Mouse (Mus musculus) gastrocnemius, adult 8-10 months (tissue): ENCODE measurements around the gene Ccdc126. TPM values are rescaled to one million over a fixed set of nuclear protein-coding genes. Genes with fewer than 3 reads are reported as not detected.

Source experiments
- DNase-seq, 2 experiments: peaks; one replicate each; pipeline ENCODE4 v3.0.0; 2022; ENCODE audit warnings: low spot score in 2 of 2
- total RNA-seq, 4 experiments: library from RNA; stranded (reverse); gene quantifications; 2 replicates each; pipeline ENCODE4 v1.2.4; 2022

Ccdc126 gene
- total RNA-seq, 4 experiments from 2014 or later: 1.6 to 2.2 (median 1.8) TPM

- DNase-seq: no peak
These were observed 24.8 kb downstream of the Ccdc126 start for GRCm38 (mm10) chr6:49343737-49344469.

GRCm38 (mm10) chr6:49349826-49350225, 30.8 kb downstream of the Ccdc126 start:
- no peak for DNase-seq

DNA sequence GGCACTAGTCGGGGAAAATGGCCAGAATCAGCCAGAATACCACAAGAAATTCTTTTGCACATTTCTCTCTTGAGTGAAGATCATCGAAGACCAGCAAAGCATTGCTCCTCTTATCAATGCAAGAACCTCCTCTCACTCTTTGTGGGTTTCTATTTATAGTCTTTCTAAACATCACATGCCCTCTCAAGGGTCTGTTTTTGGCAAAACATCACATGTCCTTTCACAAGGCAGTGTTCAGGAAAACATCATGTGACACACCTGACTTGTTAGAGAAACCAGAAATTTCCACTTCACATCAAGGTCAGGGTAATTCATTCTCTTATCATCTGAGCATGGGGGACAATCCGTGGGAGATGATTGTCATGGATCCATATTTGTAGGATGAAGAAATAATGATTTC, 35.5 kb downstream of the Ccdc126 start:
- DNase-seq: no peak

DNA sequence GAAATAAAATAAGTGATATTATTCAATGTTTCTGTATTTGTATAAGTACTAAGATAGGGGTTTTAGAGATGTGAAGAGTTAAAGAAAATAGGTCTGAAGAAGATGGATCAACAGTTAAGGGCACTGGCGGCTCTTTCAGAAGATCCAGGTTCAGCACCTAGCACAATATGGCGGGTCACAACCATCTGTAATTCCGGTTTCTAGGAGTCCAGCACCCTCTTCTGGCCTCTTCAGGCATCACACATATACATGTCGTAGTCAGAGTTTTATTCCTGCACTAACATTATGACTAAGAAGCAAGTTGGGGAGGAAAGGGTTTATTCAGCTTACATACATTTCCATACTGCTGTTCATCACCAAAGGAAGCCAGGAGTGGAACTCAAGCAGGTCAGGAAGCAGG, 36.1 kb downstream of the Ccdc126 start:
- DNase-seq: no peak

DNA sequence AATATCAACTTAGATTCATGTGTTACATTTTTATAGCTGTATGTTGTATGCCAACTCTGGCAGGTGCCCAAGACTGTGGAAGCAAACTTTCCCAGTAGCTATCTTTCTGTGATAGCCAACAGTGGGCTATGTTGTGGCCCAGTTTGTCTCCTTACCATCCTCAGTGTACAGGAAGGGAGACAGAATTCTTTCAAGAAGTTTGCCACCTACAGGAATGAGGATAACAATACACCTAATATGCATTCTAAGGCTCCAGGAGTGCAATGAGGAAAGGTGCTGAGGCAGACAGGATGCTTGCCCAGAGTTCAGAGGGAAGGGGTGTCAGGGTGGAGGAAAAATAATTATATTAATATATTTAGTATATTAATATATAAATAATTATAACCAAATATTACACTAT, 41.3 kb downstream of the Ccdc126 start:
- DNase-seq: no peak

DNA sequence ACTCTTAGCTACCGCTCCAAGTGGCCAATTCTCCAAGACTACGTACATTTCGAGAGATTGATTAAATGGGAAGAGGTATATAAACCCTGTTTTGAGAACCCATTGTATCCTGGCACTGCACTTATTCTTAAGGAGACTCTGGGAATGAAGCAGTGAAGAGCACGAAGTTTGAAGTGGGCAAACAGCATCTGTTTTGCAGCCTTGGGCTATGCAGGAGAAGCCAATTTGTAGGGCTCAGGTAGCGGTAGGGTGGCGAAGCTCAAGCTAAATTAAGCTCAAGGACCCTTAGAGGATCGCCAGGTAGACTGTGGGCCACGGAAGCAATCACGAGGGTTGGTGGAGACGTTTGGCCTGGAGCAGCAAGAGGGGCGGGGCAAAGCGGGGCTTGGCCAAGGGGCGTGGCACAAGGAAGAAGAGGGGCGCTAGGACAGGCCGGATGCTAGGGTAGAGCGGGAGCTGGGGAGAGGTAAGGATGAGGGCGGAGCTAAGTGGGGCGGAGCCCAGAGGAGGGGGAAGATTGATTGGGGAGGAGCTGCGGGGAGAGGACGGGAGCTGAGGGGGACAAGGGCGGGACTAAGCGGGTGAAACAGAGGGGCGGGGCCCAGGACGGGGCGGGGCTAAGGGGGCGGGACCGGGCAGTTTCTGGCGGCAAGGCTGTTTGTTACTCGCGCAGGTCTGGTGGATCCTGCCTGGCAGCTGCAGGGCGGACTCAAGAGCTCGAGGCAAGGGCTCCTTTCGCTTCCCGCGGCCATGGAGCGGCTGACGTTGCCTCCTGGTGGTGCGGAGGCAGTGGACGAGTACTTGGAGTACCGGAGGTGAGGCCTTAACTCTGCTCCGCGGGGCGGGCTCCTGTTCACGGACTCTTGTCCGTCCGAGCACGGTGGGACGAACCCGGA, 48.3 kb downstream of the Ccdc126 start, which contains the start of gene Fam221a:
Gene Fam221a (plus strand): TSS at position 581 of the 896 bp plus-strand sequence.
- DNase-seq: peak; percentile 59 to 78

DNA sequence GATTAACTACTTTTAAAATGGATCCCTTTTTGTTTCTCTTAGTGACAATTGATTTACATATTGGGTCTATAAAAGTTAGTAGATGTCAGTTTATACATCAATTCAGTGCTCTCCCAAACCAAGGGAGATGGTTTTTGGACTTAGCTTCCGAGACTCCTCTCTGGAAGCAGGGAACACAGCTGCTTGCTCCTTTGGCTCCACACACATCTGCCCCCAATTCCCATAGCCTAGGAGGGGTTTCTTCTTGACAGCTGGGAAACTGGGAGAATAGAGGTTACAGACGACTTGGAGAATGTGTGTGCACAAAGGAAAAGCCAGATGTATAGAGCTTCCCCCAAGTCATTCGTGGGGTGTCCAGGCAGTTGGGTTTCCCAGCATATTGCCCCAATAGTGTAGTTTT, 49.1 kb downstream of the Ccdc126 start:
- DNase-seq: no peak

- DNase-seq: no peak
These were observed 53.6 kb downstream of the Ccdc126 start for GRCm38 (mm10) chr6:49372705-49373104.

- no peak for DNase-seq
These were observed 54.9 kb downstream of the Ccdc126 start for GRCm38 (mm10) chr6:49373943-49374342.

DNA sequence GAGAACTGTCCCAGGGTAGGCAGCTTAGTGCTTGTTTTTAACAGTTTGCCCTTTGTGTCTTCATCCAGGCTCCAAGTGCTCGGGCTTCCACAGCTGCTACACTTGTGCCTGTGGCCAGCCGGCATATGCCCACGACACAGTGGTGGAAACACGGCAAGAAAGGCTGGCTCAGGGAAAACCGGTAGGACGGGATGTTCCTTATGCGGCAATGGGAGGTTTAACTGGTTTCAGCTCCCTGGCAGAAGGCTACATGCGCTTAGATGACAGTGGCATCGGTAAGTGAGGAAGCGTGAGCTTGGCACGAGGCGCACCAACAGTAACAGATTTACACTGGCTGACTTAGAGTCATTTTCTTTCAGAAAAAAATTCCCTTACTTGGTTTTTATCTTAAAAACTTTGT, 59.3 kb downstream of the Ccdc126 start:
- no peak for DNase-seq

Other genes starting within 250 kb of the Ccdc126 start
- 10 to 100 TPM; 42.6 to 60.3 (median 52.1) TPM for gene Malsu1, start 245.5 kb upstream of the Ccdc126 start, total RNA-seq
- gene Igf2bp3, start 104.3 kb upstream of the Ccdc126 start, total RNA-seq: under 1 TPM; 0.10 to 0.19 (median 0.16) TPM
- 10 to 100 TPM; 11.4 to 15.3 (median 14.3) TPM for gene Tra2a, start 55.2 kb upstream of the Ccdc126 start, total RNA-seq
- under 1 TPM in 1 of 4 experiments, not detected in 3; 0.51 TPM for gene Fam221a, start 48.5 kb downstream of the Ccdc126 start, total RNA-seq
- gene Stk31, start 76.3 kb downstream of the Ccdc126 start, total RNA-seq: under 1 TPM in 1 of 4 experiments, not detected in 3; 0.16 TPM